Mouse (Mus musculus) kidney, adult 2 months (tissue): ENCODE measurements around the gene Grifin.

ENCODE experiments used
- CTCF ChIP-seq: fragments of 200-500 bp; conservative IDR thresholded peaks from 2 replicates; pipeline ENCODE4 v1.5.1; 2011; ENCODE audit warnings: low read depth, mild to moderate bottlenecking, control low read depth, low read length, moderate library complexity, mixed read lengths; ENCODE audit not compliant: insufficient read depth, insufficient read length
- POLR2A ChIP-seq: fragments of 200-500 bp; IDR thresholded peaks from one replicate; pipeline ENCODE4 v1.6.1; 2011; ENCODE audit warnings: low read depth, low read length, control low read depth

GRCm38 (mm10) chr5:140556859-140557258 lies 8.0 kb downstream of the Grifin start:
- TF ChIP-seq CTCF: no peak
- no peak for TF ChIP-seq POLR2A
